ENCODE assay signal across 20 mouse cellular contexts in the genomic region with DNA sequence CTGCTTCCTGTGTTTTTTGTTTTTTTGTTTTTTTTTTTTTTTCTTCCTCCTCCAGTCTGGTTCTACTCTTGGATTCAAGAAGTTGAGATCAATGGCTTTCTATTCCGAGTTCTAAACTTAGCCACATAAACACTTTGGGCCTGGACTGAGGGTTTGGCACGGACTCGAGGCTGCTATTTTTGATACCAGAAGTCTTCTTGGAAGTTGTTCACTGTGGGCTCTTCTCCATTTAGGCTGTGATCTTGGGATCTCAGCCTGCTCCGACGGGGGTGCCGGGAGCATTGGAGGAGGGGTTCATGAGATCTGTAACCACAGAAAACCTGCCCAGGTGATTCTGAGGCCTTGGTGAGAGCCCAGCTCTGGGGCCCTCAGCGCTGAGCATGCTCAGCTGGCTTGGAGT.
DNase-seq lines count a peak whose midpoint lies in the region; ATAC-seq and TF ChIP-seq lines count a peak whose summit lies in the region.
"Had no signal": no experiment of that assay in that cellular context is flagged by ENCODE, and none has a peak within 500 bp of the region (broad histone marks: within the 10 kb centered on the region; RNA-seq: fewer than 3 reads in every experiment).

No protein-coding gene starts in this region.

- no peak for DNase-seq in frontal cortex, adult 2 months (ENCODE audit: extremely low spot score in 1 of 2, low spot score in 1 of 2)
- DNase-seq in left cerebral cortex, adult 2 months (ENCODE audit: extremely low spot score in 1 of 2, low spot score in 2 of 2): no peak
- DNase-seq in left cerebral cortex, adult 8-10 months (ENCODE audit: low spot score in 2 of 2): no peak
- DNase-seq: cerebellum, adult 11 months; cerebellum, postnatal 36 days; right cerebral cortex, postnatal 4 days; thymus, postnatal 25 days had no signal

- peaks cover 8% of the 10 kb centered on the region for H3K9me3 ChIP-seq in heart, embryonic 16.5 days (replicated peaks; ENCODE audit: control insufficient read depth, low read length)
- H3K9me3 ChIP-seq in midbrain, embryonic 16.5 days (replicated peaks; ENCODE audit: control insufficient read depth, low read length, poor library complexity, severe bottlenecking): peaks cover 2% of the 10 kb centered on the region; the same call in 1 of the 2 replicates
- no peaks in the 10 kb centered on the region; the same call in 1 of the 2 replicates for H3K9me3 ChIP-seq in kidney, embryonic 14.5 days (ENCODE audit: control insufficient read depth, low read length)
- H3K9me3 ChIP-seq: liver, embryonic 12.5 days had no signal

- peak overlapping the region; percentile 13; the same call in 1 of the 2 replicates for H3K4me2 ChIP-seq in heart, embryonic 16.5 days (ENCODE audit: low read depth, low read length)
- H3K4me2 ChIP-seq in midbrain, embryonic 16.5 days (ENCODE audit: low read length): no peak overlapping the region
- H3K4me2 ChIP-seq in kidney, embryonic 14.5 days (replicated peaks; ENCODE audit: low read depth, low read length): no peak overlapping the region
- H3K4me2 ChIP-seq: forebrain, embryonic 15.5 days; hindbrain, embryonic 12.5 days; liver, embryonic 12.5 days; neural tube, embryonic 13.5 days had no signal

- H3K9ac ChIP-seq in heart, embryonic 16.5 days (ENCODE audit: low read length): no peak overlapping the region
- H3K9ac ChIP-seq in midbrain, embryonic 16.5 days (ENCODE audit: low read depth, low read length): no peak overlapping the region
- H3K9ac ChIP-seq in kidney, embryonic 14.5 days (ENCODE audit: low read depth, low read length): no peak overlapping the region
- H3K9ac ChIP-seq: forebrain, embryonic 15.5 days; hindbrain, embryonic 12.5 days; liver, embryonic 12.5 days; neural tube, embryonic 13.5 days had no signal

- H3K4me1 ChIP-seq in heart, embryonic 16.5 days (ENCODE audit: control insufficient read depth, insufficient read depth, low read length): peaks cover 51% of the 10 kb centered on the region
- peaks cover 24% of the 10 kb centered on the region for H3K4me1 ChIP-seq in midbrain, embryonic 16.5 days (ENCODE audit: control insufficient read depth, insufficient read depth, low read length)
- H3K4me1 ChIP-seq in kidney, embryonic 14.5 days (ENCODE audit: control insufficient read depth, insufficient read depth, low read length): peaks cover 7% of the 10 kb centered on the region; the same call in 1 of the 2 replicates
- H3K4me1 ChIP-seq: liver, embryonic 12.5 days had no signal

- H3K27me3 ChIP-seq in heart, embryonic 16.5 days (ENCODE audit: control insufficient read depth, insufficient read depth, low read length): no peaks in the 10 kb centered on the region
- no peaks in the 10 kb centered on the region for H3K27me3 ChIP-seq in midbrain, embryonic 16.5 days (ENCODE audit: control insufficient read depth, insufficient read depth, low read depth, low read length)
- H3K27me3 ChIP-seq in kidney, embryonic 14.5 days (ENCODE audit: control insufficient read depth, insufficient read depth, low read length): no peaks in the 10 kb centered on the region
- H3K27me3 ChIP-seq: CH12.LX; forebrain, embryonic 15.5 days; hindbrain, embryonic 12.5 days; liver, embryonic 12.5 days; neural tube, embryonic 13.5 days had no signal

- peak overlapping the region; percentile 8 for H3K27ac ChIP-seq in left cerebral cortex, adult 2 months
- peak overlapping the region; percentile 77 for H3K27ac ChIP-seq in heart, embryonic 16.5 days (ENCODE audit: low read length)
- no peak overlapping the region for H3K27ac ChIP-seq in midbrain, embryonic 16.5 days (ENCODE audit: low read length)
- no peak overlapping the region for H3K27ac ChIP-seq in kidney, embryonic 14.5 days (ENCODE audit: low read depth, low read length)
- H3K27ac ChIP-seq: forebrain, embryonic 15.5 days; hindbrain, embryonic 12.5 days; kidney, postnatal 0 days; liver, embryonic 12.5 days; neural tube, embryonic 13.5 days had no signal

- peak; percentile 2; the same call in 1 of the 2 replicates for ATAC-seq in frontal cortex, adult (ENCODE audit: low TSS enrichment)
- no peak for ATAC-seq in heart, embryonic 16.5 days (replicated peaks; ENCODE audit: extremely low read depth, insufficient read depth, low FRiP score)
- ATAC-seq in midbrain, embryonic 16.5 days: no peak
- no peak for ATAC-seq in kidney, embryonic 14.5 days (ENCODE audit: low FRiP score, low TSS enrichment)
- ATAC-seq: forebrain, embryonic 15.5 days; inflammation-experienced regulatory T-cells, adult 6 months; liver, embryonic 12.5 days had no signal

- no peak for TF ChIP-seq CTCF in left cerebral cortex, adult 2 months (IDR thresholded peaks at IDR 0.05)

- intact Hi-C loops in left cerebral cortex, adult 2 months (cut with DNase I): no loop called here

- peaks cover 2% of the 10 kb centered on the region; the same call in 1 of the 2 replicates for H3K36me3 ChIP-seq in heart, embryonic 16.5 days (ENCODE audit: control insufficient read depth, insufficient read depth)
- H3K36me3 ChIP-seq in midbrain, embryonic 16.5 days (ENCODE audit: control insufficient read depth, insufficient read depth, low read length): peaks cover 12% of the 10 kb centered on the region; the same call in 1 of the 2 replicates
- no peaks in the 10 kb centered on the region for H3K36me3 ChIP-seq in kidney, embryonic 14.5 days (ENCODE audit: control insufficient read depth, insufficient read depth, low read length)

- no peak overlapping the region for H3K4me3 ChIP-seq in left cerebral cortex, adult 2 months
- no peak overlapping the region for H3K4me3 ChIP-seq in heart, embryonic 16.5 days (ENCODE audit: low read length)
- H3K4me3 ChIP-seq in midbrain, embryonic 16.5 days (ENCODE audit: low read depth, low read length): no peak overlapping the region
- H3K4me3 ChIP-seq in kidney, embryonic 14.5 days (ENCODE audit: low read length): no peak overlapping the region
- H3K4me3 ChIP-seq: erythroblast, embryonic 14.5 days; forebrain, embryonic 15.5 days; hindbrain, embryonic 12.5 days; layer of hippocampus, adult 2 months; liver, embryonic 12.5 days; neural tube, embryonic 13.5 days had no signal

- WGBS in heart, embryonic 16.5 days: 53% methylated on average over 7 of the region's 7 CpGs
- 93% methylated on average over 7 of the region's 7 CpGs for WGBS in midbrain, embryonic 16.5 days
- WGBS in kidney, embryonic 14.5 days: 92% methylated on average over 7 of the region's 7 CpGs

Comparison
In these comparisons a context has a peak if more than half of its experiments do, and no peak if none do; other contexts are left out.
1. H3K27ac ChIP-seq: peak in left cerebral cortex, adult 2 months (single experiment) and heart, embryonic 16.5 days (single experiment); none in midbrain, embryonic 16.5 days (single experiment) and kidney, embryonic 14.5 days (single experiment).